Mouse (Mus musculus) T-cell, adult 2 months (primary cell): Measurements from ENCODE around the gene Rasgef1a.

Experiments used
- DNase-seq: peaks from one replicate; pipeline ENCODE4 v3.0.0; 2022; ENCODE audit warnings: low spot score

Rasgef1a gene

GRCm38 (mm10) chr6:118010756-118011615 is at the start of gene Rasgef1a:
Gene Rasgef1a, plus strand, starts transcription at chr6:118011438.
- DNase-seq = no peak

- no peak for DNase-seq
These were observed 48.0 kb upstream of the Rasgef1a start for GRCm38 (mm10) chr6:117963201-117963600.

GRCm38 (mm10) chr6:117966729-117967128 is 44.5 kb upstream of the Rasgef1a start:
- no peak for DNase-seq

- no peak for DNase-seq
These were observed 24.1 kb upstream of the Rasgef1a start for GRCm38 (mm10) chr6:117987173-117987572.

- no peak for DNase-seq
These were observed 22.0 kb upstream of the Rasgef1a start for GRCm38 (mm10) chr6:117989209-117989608.

GRCm38 (mm10) chr6:117990649-117991048 is 20.6 kb upstream of the Rasgef1a start:
- no peak for DNase-seq

GRCm38 (mm10) chr6:117991297-117991696 is 19.9 kb upstream of the Rasgef1a start:
- no peak for DNase-seq

GRCm38 (mm10) chr6:117991928-117992327 is 19.3 kb upstream of the Rasgef1a start:
- DNase-seq = no peak

GRCm38 (mm10) chr6:117995168-117995567 is 16.1 kb upstream of the Rasgef1a start:
- DNase-seq = no peak

GRCm38 (mm10) chr6:118001272-118001671 is 10.0 kb upstream of the Rasgef1a start:
- DNase-seq = no peak

- no peak for DNase-seq
These were observed 3.9 kb upstream of the Rasgef1a start for GRCm38 (mm10) chr6:118007302-118007701.

GRCm38 (mm10) chr6:118007843-118008539 is 3.2 kb upstream of the Rasgef1a start:
- DNase-seq = no peak

GRCm38 (mm10) chr6:118010256-118010655 is 982 bp upstream of the Rasgef1a start:
- DNase-seq = no peak

GRCm38 (mm10) chr6:118011616-118012316 is 528 bp downstream of the Rasgef1a start:
- no peak for DNase-seq

GRCm38 (mm10) chr6:118012317-118012700 is 1.1 kb downstream of the Rasgef1a start:
- DNase-seq = no peak

- no peak for DNase-seq
These were observed 2.0 kb downstream of the Rasgef1a start for GRCm38 (mm10) chr6:118012987-118013866.

GRCm38 (mm10) chr6:118014881-118015280 is 3.6 kb downstream of the Rasgef1a start:
- DNase-seq = no peak

- DNase-seq = no peak
These were observed 4.7 kb downstream of the Rasgef1a start for GRCm38 (mm10) chr6:118015971-118016370.

GRCm38 (mm10) chr6:118018666-118019065 is 7.4 kb downstream of the Rasgef1a start:
- no peak for DNase-seq

- DNase-seq = no peak
These were observed 8.3 kb downstream of the Rasgef1a start for GRCm38 (mm10) chr6:118019569-118019968.

- no peak for DNase-seq
These were observed 11.8 kb downstream of the Rasgef1a start for GRCm38 (mm10) chr6:118022898-118023635.
